14 mouse cellular contexts compared by ENCODE assay signal in the genomic region with DNA sequence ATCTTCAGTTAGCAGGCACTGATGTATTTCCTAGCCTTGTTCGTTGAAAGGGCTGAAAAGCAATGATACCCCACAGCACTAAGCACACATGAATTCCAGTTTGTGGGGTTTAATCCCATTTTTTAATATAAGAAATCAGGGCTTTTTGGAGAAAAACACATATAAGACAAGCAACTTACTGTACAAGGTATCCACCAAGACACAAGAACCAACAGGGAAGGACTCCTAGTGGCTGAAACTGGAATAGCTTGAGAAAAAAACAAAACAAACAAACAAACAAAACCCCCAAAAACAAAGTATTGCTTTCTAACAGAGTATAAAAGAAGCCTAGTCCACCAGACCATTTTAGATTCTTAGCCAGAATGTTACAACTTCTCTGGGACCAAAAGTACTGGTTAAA. TPM values are rescaled to one million over a fixed set of nuclear protein-coding genes. Genes with fewer than 3 reads are reported as not detected.
DNase-seq lines count a peak whose midpoint lies in the region; ATAC-seq and TF ChIP-seq lines count a peak whose summit lies in the region.
"Had no signal": no experiment of that assay in that cellular context is flagged by ENCODE, and none has a peak within 500 bp of the region (broad histone marks: within the 10 kb centered on the region; RNA-seq: fewer than 3 reads in every experiment).

No protein-coding gene starts in this region.

- TF ChIP-seq CTCF in layer of hippocampus, adult 2 months (conservative IDR thresholded peaks at IDR 0.05), result peak; percentile 81

- H3K4me3 ChIP-seq in layer of hippocampus, adult 2 months, result no peak overlapping the region
- H3K4me3 ChIP-seq: intestine, embryonic 15.5 days had no signal

- no peak overlapping the region for H3K27ac ChIP-seq in layer of hippocampus, adult 2 months
- H3K27ac ChIP-seq: intestine, embryonic 15.5 days had no signal

- no peak for ATAC-seq in CD4-positive, CD25-positive, alpha-beta regulatory T cell, adult 4 months
- ATAC-seq: intestine, embryonic 15.5 days had no signal

- DNase-seq in CD4-positive, CD25-positive, alpha-beta regulatory T cell, adult 2 months (ENCODE audit: low read depth, low spot score), result peak; percentile 7
- DNase-seq in layer of hippocampus, adult 2 months (ENCODE audit: low spot score in 2 of 2), result no peak
- DNase-seq in layer of hippocampus, adult 9-11 months, result no peak
- peak; percentile 16 for DNase-seq in thymus, postnatal 0 days (ENCODE audit: low spot score)
- DNase-seq in thymus, postnatal 4 days, result no peak
- DNase-seq in gastrocnemius, postnatal 14 days, result no peak
- no peak for DNase-seq in spleen, postnatal 10 days (ENCODE audit: low spot score in 2 of 2)
- DNase-seq: adrenal gland, postnatal 10 days; cerebellum, postnatal 36 days; heart, postnatal 14 days had no signal

- intact Hi-C loops in gastrocnemius, postnatal 14 days (cut with DNase I; ENCODE audit: low total_unique reads), result no loop called here

RNA-seq across cellular contexts. Expression of a gene that starts 35.8 kb away (rescaled TPM):
- polyA plus RNA-seq in CD4-positive, CD25-positive, alpha-beta regulatory T cell, adult 4 months (2017; shearing (Covaris generic)), result not detected
- not detected for total RNA-seq in layer of hippocampus, adult 2 months (2021)
- polyA plus RNA-seq in thymus, postnatal 0 days (2015; fragmentation: Nextera tagmentation; extraction: Ambion mirVana), result 0.12 and 0.22 TPM in 2 replicates
- total RNA-seq in gastrocnemius, postnatal 14 days (2021), result not detected
- total RNA-seq: layer of hippocampus, adult 18-20 months had no signal
- polyA plus RNA-seq: intestine, embryonic 15.5 days; liver, embryonic 16.5 days had no signal

Comparison
In these comparisons a context has a peak if more than half of its experiments do, and no peak if none do; other contexts are left out.
1. DNase-seq: peak in CD4-positive, CD25-positive, alpha-beta regulatory T cell, adult 2 months (single experiment) and thymus, postnatal 0 days (single experiment); none in layer of hippocampus, adult 2 months (0 of 2), layer of hippocampus, adult 9-11 months (single experiment), thymus, postnatal 4 days (single experiment), gastrocnemius, postnatal 14 days (single experiment) and spleen, postnatal 10 days (0 of 2).